Mouse (Mus musculus) thymus, postnatal 36 days (tissue): ENCODE data around the gene Mogs.
"Not testable (repeated sequence)": the region's sequence is repeated elsewhere in the genome, so short reads cannot be mapped to it uniquely, and the experiment has no call there.

ENCODE experiments used
- DNase-seq, 2 experiments: peaks; one replicate each; pipeline ENCODE4 v3.0.0; 2022; ENCODE audit warnings: mixed read lengths in 2 of 2

Gene Mogs

DNA sequence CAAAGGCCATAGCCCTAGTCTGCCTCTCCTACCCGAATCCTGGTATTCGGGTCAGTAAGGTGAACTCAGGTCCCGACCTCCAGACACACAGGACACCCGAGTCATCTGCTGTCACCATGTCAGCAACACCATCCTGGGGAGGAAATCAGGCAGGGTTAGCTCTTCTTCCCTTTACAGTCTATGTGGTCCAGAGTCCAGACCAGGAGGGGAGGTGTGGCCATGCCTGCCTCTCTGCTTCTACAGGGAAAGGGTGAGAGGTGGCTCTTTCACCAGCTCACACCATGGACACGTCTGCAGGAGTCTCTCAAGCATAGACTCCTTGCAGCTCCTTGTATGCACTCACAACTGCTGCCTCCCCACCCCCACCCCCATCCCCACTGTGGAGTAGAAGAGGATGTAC, 38.2 kb downstream of the Mogs start:
- no peak for DNase-seq

GRCm38 (mm10) chr6:83155552-83156238, 40.4 kb downstream of the Mogs start:
- no peak for DNase-seq

DNA sequence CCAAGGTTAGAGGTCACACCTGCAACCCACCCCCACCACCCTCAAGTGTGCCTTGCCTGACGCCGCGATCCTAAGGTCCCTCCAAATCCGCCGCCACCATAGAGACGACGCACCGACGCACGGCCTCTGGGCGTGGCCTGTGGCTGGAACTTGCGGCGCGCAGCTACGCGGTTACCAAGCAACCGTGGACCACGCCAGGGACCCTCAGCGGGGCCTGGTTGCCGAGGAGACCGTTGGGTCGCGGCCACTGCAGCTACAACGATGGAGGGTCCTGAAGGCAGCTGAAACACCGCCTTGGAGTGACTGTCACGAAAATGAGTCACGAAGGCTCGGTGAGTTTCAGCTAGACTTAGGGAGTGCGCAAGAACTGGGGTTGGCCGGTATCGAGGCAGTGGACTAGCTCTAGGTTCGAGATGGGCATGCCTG, 41.0 kb downstream of the Mogs start, which contains the start of the genes Wdr54 and 1700003E16Rik:
TSS of gene Wdr54 (minus strand) at position 139 of the 426 bp plus-strand sequence.
TSS of gene 1700003E16Rik (plus strand) at position 146 of the 426 bp plus-strand sequence.
- DNase-seq, result peak; percentile 30 to 54

- DNase-seq, result not testable (repeated sequence)
These were observed 44.2 kb downstream of the Mogs start for GRCm38 (mm10) chr6:83159456-83159855.

- DNase-seq, result no peak
These were observed 46.1 kb downstream of the Mogs start for GRCm38 (mm10) chr6:83161442-83161841.

DNA sequence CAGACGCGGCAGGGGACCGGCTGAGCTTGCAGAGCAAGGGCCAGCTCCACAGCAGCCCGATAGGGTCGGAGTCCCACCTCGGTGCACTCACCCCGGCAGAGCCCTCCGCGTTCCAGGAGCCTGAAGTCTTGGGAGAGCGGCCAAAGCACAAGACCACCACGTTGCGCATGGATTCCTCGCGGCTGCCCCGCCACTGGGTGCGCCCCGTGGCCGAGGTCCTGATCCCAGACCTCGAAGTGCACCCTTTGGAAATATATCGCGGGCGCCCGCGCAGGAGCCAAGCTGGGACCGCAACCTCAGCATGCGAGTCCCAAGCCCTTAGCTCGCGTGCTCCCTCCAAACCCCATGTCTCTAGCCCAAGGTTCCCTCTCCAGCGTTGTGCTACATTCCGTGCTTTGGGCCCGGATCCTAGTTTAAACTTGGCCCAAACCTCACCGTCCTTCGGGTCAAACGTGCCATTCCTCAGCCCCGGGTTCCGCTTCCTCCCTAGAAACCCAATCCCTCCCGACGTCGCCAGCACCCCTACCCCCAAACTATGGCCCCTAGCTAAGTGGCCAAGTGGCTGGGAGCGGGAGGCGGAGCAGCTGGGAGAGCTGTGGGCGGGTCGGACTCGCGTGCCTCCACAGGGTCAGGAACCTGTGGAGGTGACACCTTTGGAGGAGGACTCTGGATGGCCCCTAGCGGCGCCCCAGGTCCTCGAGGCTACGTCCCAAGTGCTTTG, 46.8 kb downstream of the Mogs start:
- DNase-seq, result peak in 1 of 2 experiments; percentile 23

GRCm38 (mm10) chr6:83162701-83163100, 47.4 kb downstream of the Mogs start:
- DNase-seq, result peak; percentile 41 to 43

- DNase-seq, result no peak
These were observed 49.8 kb downstream of the Mogs start for GRCm38 (mm10) chr6:83165026-83165606.

DNA sequence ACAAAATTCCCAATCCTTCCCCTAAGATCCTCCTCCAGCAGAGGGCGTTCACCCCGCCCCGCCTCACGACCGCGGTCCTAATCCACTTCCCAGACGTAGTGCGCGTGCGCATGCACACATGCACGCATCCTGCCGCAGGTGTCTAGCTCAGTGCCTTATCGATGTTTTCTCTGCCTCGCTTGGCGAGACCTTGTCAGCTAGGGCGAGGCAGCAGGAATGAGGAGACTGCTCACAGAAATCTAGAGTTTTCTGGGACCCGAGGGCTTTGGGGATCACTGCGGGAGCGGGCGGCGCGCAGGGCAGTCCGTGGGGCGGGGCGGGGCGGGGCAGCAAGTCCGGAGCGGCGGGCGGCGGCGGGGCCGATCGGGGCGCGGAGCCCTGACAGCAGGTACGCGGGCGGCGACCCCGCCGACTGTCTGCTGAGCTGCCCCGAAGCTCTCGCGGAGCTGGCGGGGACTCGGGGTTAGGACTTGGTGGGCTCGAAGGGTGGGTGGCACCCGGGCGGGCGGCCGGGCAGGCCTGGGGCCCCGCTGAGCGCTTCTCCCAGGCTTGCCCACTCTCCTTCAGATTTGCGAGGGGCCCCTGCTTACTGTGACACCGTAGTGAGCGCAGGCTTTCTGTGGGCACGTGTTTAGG, 50.4 kb downstream of the Mogs start, which contains the start of gene Dctn1:
TSS of gene Dctn1 (plus strand) at position 314 of the 636 bp plus-strand sequence.
- peak; percentile 92 to 93 for DNase-seq

GRCm38 (mm10) chr6:83166243-83166630, 50.9 kb downstream of the Mogs start:
- no peak for DNase-seq
